Mouse (Mus musculus) telencephalon, adult 2 months (tissue): ENCODE measurements around the gene Mybpc1.
"Not testable (repeated sequence)": the region's sequence is repeated elsewhere in the genome, so short reads cannot be mapped to it uniquely, and the experiment has no call there.

ENCODE experiments used
- DNase-seq: peaks from one replicate; pipeline ENCODE4 v3.0.0-alpha.2; 2011; ENCODE audit warnings: low read depth, low spot score

Mybpc1 gene

GRCm38 (mm10) chr10:88494959-88495587 lies 109.9 kb downstream of the Mybpc1 start:
- no peak for DNase-seq

GRCm38 (mm10) chr10:88492658-88493057 lies 112.3 kb downstream of the Mybpc1 start:
- DNase-seq: no peak

- DNase-seq: no peak
These were observed 113.3 kb downstream of the Mybpc1 start for GRCm38 (mm10) chr10:88491632-88492031.

GRCm38 (mm10) chr10:88488629-88489028 lies 116.3 kb downstream of the Mybpc1 start:
- DNase-seq: no peak

GRCm38 (mm10) chr10:88482866-88483265 lies 122.1 kb downstream of the Mybpc1 start:
- DNase-seq: not testable (repeated sequence)
